Mouse (Mus musculus) cerebellum, adult 9-11 months (tissue): Measurements from ENCODE around the gene Siah3.

Experiments used
- DNase-seq: peaks from one replicate; pipeline ENCODE4 v3.0.0; 2022

Siah3 gene

DNA sequence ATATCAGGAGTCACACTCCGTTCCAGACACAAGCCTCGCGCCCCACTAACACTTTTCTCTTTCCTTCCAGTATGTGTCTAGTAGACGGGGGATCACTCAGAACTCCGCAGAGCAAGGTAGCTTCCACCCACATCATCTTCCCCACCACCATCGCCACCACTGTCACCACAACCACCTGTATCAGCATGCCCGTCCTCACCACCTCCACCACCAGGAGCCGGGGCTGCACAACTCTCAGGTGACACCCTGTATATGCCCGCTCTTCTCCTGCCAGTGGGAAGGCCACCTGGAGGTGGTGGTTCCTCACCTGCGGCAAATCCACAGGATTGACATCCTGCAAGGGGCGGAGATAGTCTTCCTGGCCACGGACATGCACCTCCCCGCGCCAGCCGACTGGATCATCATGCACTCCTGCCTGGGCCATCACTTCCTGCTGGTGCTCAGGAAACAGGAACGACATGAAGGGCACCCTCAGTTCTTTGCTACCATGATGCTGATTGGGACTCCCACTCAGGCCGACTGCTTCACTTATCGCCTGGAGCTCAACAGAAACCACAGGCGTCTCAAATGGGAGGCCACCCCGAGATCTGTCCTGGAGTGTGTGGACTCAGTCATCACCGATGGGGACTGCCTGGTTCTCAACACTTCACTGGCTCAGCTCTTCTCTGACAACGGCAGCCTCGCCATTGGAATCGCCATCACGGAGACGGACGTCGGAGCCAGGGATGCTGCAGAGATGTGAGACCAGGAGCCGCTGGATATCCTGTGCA is 69.8 kb downstream of the Siah3 start:
- no peak for DNase-seq

GRCm38 (mm10) chr14:75527464-75528190 is 71.8 kb downstream of the Siah3 start:
- peak; percentile 92 for DNase-seq

- no peak for DNase-seq
Measured at GRCm38 (mm10) chr14:75530815-75531353, 75.1 kb downstream of the Siah3 start.

GRCm38 (mm10) chr14:75539205-75539604 is 83.4 kb downstream of the Siah3 start:
- no peak for DNase-seq

DNA sequence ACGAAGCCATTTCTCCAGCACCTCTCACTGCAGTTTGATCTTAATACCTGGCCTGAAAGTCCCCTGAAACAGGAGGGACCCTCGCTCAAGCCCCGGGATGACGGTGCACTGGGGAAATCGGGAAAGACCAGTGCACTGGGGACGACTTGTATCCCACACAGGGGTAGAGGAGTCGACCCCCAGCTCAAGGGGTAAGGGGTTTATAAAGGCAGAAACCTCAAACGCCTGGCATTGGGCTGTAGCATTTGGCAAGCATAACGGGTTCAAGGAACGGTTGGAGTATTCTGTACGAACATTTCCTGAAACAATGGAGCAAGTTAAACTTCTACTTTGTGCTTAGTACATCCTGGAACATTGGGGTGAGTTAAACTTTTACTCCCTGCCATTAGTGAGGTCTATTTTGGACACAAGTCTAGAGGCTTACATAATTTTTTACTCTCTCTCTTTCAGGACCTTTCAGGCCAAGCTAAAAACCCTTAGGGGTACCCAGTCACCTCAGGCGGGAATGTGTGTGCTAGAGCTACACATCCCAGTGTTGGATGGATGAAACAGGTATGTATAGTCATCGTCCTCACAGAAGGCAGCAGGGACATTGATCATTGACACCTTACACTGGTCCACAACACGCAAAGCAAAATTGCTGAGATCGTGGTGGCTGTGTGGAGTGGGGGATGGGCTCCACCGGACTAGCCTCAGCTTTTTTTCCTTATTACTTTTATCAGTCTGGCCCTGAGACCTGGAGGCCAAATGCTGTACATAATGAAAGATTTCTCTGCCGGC is 84.6 kb downstream of the Siah3 start:
- DNase-seq = no peak

- no peak for DNase-seq
Measured at GRCm38 (mm10) chr14:75540996-75541350, 85.2 kb downstream of the Siah3 start.

- no peak for DNase-seq
Measured at GRCm38 (mm10) chr14:75541731-75542130, 85.9 kb downstream of the Siah3 start.

DNA sequence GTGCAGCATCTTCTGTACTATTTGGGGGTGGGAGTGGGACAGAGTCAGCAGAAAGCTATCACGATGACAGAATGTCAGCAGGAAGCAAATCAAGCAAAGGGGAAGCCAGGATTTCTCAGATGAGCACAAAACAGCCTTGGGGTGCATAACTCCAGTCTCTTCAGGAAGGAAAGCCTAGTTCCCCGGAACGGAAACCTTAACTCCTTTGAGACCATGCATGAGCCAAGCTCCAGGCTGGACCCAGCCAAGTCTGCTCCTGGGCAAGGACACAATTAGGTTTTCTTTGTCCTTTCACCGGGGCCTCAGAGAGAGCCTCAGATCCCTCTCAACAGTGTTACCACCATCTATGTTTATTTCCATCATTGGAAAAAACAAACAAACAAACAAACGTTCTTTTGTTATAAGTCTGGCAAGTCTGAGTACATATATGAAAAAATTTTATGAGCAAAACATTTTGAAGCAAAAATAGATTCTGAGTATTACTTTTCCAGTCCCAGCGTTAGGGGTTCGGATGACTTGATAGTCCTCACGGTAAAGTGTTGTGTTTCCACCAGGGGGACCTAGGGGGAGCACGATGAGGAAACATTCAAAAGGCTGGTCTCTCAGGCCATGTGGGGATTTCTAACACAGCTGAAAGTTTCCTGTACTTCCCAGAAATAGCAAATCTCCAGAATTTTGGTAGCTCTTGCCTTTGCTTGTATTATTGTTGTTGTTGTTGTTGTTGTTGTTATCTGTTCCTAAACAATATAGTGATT is 106.0 kb downstream of the Siah3 start:
- no peak for DNase-seq

- DNase-seq = peak; percentile 94
Measured at GRCm38 (mm10) chr14:75565534-75566140, 109.9 kb downstream of the Siah3 start.

DNA sequence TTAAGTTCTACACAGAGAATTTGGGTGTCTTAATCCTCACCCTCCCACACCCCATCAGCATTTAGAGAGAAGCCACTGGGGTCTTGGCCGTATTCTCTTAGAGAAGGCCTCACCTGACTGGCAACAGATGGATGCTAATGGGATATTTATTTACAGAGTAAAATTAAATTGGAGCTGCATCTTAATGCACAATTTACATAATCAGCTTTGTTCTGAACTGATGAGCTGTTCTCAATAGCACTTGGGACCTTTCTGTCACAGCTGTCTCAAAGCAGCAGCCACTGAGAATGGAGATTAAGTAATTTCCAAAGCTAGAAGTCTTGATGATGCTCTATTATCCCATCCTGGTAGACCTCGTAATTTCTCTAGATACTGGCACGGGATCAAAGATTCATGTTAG is 110.5 kb downstream of the Siah3 start:
- peak; percentile 9 for DNase-seq

GRCm38 (mm10) chr14:75579010-75579409 is 123.2 kb downstream of the Siah3 start:
- DNase-seq = no peak
